Mouse (Mus musculus) CH12.LX (cell line): ENCODE measurements around the gene Erfe. TPM values are rescaled to one million over a fixed set of nuclear protein-coding genes. Genes with fewer than 3 reads are reported as not detected.

ENCODE experiments used
- DNase-seq: peaks from one replicate; pipeline ENCODE4 v3.0.0-alpha.2; 2013; ENCODE audit errors: extremely low read depth
- H3K27ac ChIP-seq: 2 replicates; pipeline ENCODE4 v1.5.1; 2012; ENCODE audit warnings: low read depth, mild to moderate bottlenecking, control low read depth, moderate library complexity; ENCODE audit not compliant: insufficient read depth
- H3K27me3 ChIP-seq: replicated peaks from 2 replicates; pipeline ENCODE3; 2012; ENCODE audit warnings: inconsistent platforms
- H3K36me3 ChIP-seq, 2 experiments: replicated peaks in 1 of 2; 2 replicates each; pipeline versions ENCODE3 to v1.6.1; 2012; ENCODE audit warnings: inconsistent platforms in 1 of 2, low read length in 1 of 2, mild to moderate bottlenecking in 1 of 2, mixed read lengths in 1 of 2, moderate library complexity in 1 of 2; ENCODE audit not compliant: control insufficient read depth in 1 of 2, insufficient read depth in 1 of 2
- H3K4me1 ChIP-seq, 2 experiments: 2 replicates each; pipeline ENCODE4 v1.6.1; 2012; ENCODE audit warnings: inconsistent platforms in 1 of 2, moderate library complexity in 1 of 2; ENCODE audit not compliant: insufficient read depth in 2 of 2, control insufficient read depth in 1 of 2
- H3K4me2 ChIP-seq: 2 replicates; pipeline ENCODE4 v1.6.1; 2012; ENCODE audit warnings: low read depth, mild to moderate bottlenecking, control low read depth; ENCODE audit not compliant: poor library complexity, insufficient read depth, severe bottlenecking
- H3K4me3 ChIP-seq, 3 experiments: fragments of 150-350 bp in 1 of 3; sonication (generic) in 1 of 3; replicated peaks in 1 of 3; 2 replicates each; pipeline versions ENCODE3 to v1.5.1; 2011 to 2012; ENCODE audit warnings: low read depth in 2 of 3, low read length in 2 of 3, mild to moderate bottlenecking in 2 of 3, moderate library complexity in 2 of 3, control low read depth in 1 of 3, improper control_type of control experiment in 1 of 3, inconsistent platforms in 1 of 3, mixed read lengths in 1 of 3; ENCODE audit not compliant: poor library complexity in 1 of 3
- H3K79me2 ChIP-seq: replicated peaks from 2 replicates; pipeline ENCODE4 v1.6.1; 2012; ENCODE audit warnings: mild to moderate bottlenecking, moderate library complexity; ENCODE audit not compliant: control insufficient read depth, poor library complexity, insufficient read depth, severe bottlenecking; ENCODE audit errors: extremely low read depth
- H3K9ac ChIP-seq: 2 replicates; pipeline ENCODE4 v1.6.1; 2012; ENCODE audit warnings: low read depth, mild to moderate bottlenecking, control low read depth, moderate library complexity; ENCODE audit not compliant: insufficient read depth
- H3K9me3 ChIP-seq: replicated peaks from 2 replicates; pipeline ENCODE3; 2012; ENCODE audit warnings: low read length, inconsistent platforms, mixed read lengths
- BHLHE40 ChIP-seq: IDR thresholded peaks from 2 replicates; pipeline ENCODE4 v1.6.1; 2011; ENCODE audit warnings: mild to moderate bottlenecking, low read depth, low read length, improper control_type of control experiment
- CHD2 ChIP-seq: IDR thresholded peaks from 2 replicates; pipeline ENCODE4 v1.6.1; 2011; ENCODE audit warnings: low read length, improper control_type of control experiment
- CTCF ChIP-seq, 2 experiments: IDR thresholded peaks in 1 of 2; conservative IDR thresholded peaks in 1 of 2; 2 replicates each; pipeline ENCODE4 v1.5.1; 2011 to 2012; ENCODE audit warnings: low read depth in 2 of 2, low read length in 2 of 2, improper control_type of control experiment in 1 of 2, inconsistent platforms in 1 of 2, mild to moderate bottlenecking in 1 of 2, moderate library complexity in 1 of 2
- EP300 ChIP-seq: IDR thresholded peaks from 2 replicates; pipeline ENCODE4 v1.6.1; 2011; ENCODE audit warnings: low read length, improper control_type of control experiment
- HCFC1 ChIP-seq: IDR thresholded peaks from 2 replicates; pipeline ENCODE4 v1.6.1; 2012; ENCODE audit warnings: low read depth, mild to moderate bottlenecking, inconsistent platforms, low read length, improper control_type of control experiment
- IRF4 ChIP-seq: IDR thresholded peaks from 2 replicates; pipeline ENCODE4 v1.6.1; 2014; ENCODE audit warnings: low read depth, mild to moderate bottlenecking, inconsistent platforms, low read length, improper control_type of control experiment
- KAT2A ChIP-seq: IDR thresholded peaks from 2 replicates; pipeline ENCODE4 v1.6.1; 2012; ENCODE audit warnings: low read length, improper control_type of control experiment, inconsistent platforms; ENCODE audit not compliant: insufficient replicate concordance
- MAFK ChIP-seq: IDR thresholded peaks from 2 replicates; pipeline ENCODE4 v1.6.1; 2011; ENCODE audit warnings: low read length, improper control_type of control experiment; ENCODE audit not compliant: insufficient replicate concordance
- MAX ChIP-seq: IDR thresholded peaks from 2 replicates; pipeline ENCODE4 v1.6.1; 2011; ENCODE audit warnings: low read length, improper control_type of control experiment
- MAZ ChIP-seq: IDR thresholded peaks from 2 replicates; pipeline ENCODE4 v1.6.1; 2012; ENCODE audit warnings: low read depth, mild to moderate bottlenecking, inconsistent platforms, low read length, improper control_type of control experiment, moderate library complexity
- MEF2A ChIP-seq: IDR thresholded peaks from 2 replicates; pipeline ENCODE4 v1.6.1; 2014; ENCODE audit warnings: low read depth, mild to moderate bottlenecking, inconsistent platforms, low read length, improper control_type of control experiment, borderline replicate concordance
- MXI1 ChIP-seq: IDR thresholded peaks from 2 replicates; pipeline ENCODE4 v1.6.1; 2011; ENCODE audit warnings: mild to moderate bottlenecking, low read depth, low read length, improper control_type of control experiment
- NELFE ChIP-seq: IDR thresholded peaks from 2 replicates; pipeline ENCODE4 v1.6.1; 2011; ENCODE audit warnings: low read depth, low read length, improper control_type of control experiment
- NRF1 ChIP-seq: IDR thresholded peaks from 2 replicates; pipeline ENCODE4 v1.6.1; 2014; ENCODE audit warnings: low read depth, mild to moderate bottlenecking, inconsistent platforms, low read length, improper control_type of control experiment, moderate library complexity
- POLR2AphosphoS2 ChIP-seq: IDR thresholded peaks from 2 replicates; pipeline ENCODE4 v1.6.1; 2011; ENCODE audit warnings: low read depth, low read length, improper control_type of control experiment
- RCOR1 ChIP-seq: conservative IDR thresholded peaks from 2 replicates; pipeline ENCODE4 v1.6.1; 2012; ENCODE audit warnings: low read depth, mild to moderate bottlenecking, inconsistent platforms, low read length, improper control_type of control experiment
- SIN3A ChIP-seq: IDR thresholded peaks from 2 replicates; pipeline ENCODE4 v1.6.1; 2012; ENCODE audit warnings: low read length, improper control_type of control experiment, inconsistent platforms
- ZKSCAN1 ChIP-seq: IDR thresholded peaks from 2 replicates; pipeline ENCODE4 v1.6.1; 2012; ENCODE audit warnings: low read depth, inconsistent platforms, low read length, improper control_type of control experiment, borderline replicate concordance
- ZMIZ1 ChIP-seq: IDR thresholded peaks from 2 replicates; pipeline ENCODE4 v1.6.1; 2012; ENCODE audit warnings: low read depth, mild to moderate bottlenecking, inconsistent platforms, low read length, improper control_type of control experiment
- dilution Hi-C: fragments of 300-500 bp; cut with MboI; formaldehyde crosslinking; loops from 2 replicates; pipeline ENCODE4 v1.14.3; 2020; ENCODE audit warnings: low sequenced_read_pairs; ENCODE audit not compliant: extremely low pct_unique_long_range_greater_than_20kb, extremely low pct_ligation_motif_present
- in situ Hi-C: fragments of 300-500 bp; cut with MboI; formaldehyde crosslinking; loops from 3 replicates; pipeline ENCODE4 v1.14.3; 2019; ENCODE audit warnings: low sequenced_read_pairs, low pct_ligation_motif_present, low pct_unique_long_range_greater_than_20kb, mixed read lengths
- polyA plus RNA-seq: library from polyadenylated mRNA; unstranded; fragments of >175 nt; gene quantifications from 2 replicates; pipeline ENCODE4 v1.2.1, GENCODE M21; 2012; ENCODE audit warnings: low read depth; ENCODE audit not compliant: insufficient read length
- total RNA-seq, 2 experiments: library from RNA; depleted of rRNA; stranded (reverse); fragments of 300-350 nt in 1 of 2; fragments of >200 nt in 1 of 2; gene quantifications; 2 replicates each; pipeline ENCODE4 v1.2.3; 2012 to 2014

Erfe gene
- total and polyA plus RNA-seq, 3 experiments = 2.2 to 8.4 (median 2.3) TPM

DNA sequence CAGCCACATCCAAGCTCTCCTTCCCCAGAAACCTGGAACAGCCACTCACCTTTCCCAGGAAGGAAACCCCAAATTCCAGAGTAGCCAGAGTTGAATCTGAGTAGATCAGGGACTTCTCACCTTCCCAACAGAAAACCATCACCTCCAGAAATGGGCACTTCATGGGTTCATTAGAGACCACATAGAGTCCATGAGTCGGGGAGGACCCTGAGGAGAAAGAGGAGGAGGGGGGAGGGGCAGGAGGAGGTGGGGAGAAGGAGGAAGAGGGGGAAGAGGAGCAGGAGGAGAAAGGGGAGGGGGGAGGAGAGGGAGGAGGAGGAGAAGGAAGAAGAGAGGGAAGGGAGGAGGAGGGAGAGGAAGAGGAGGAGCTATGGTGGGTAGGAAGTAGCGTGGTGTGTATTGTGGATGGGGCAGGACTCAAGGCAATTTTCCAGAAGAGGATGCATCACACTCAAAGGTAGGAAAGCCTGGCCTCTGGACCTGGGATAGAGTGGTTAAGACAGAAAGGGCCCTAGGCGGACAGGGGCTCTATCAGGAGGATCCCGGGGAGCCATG, 40.7 kb upstream of the Erfe start (continued):
- TF ChIP-seq MAFK (no peak), HCFC1 (peak; percentile 66)

DNA sequence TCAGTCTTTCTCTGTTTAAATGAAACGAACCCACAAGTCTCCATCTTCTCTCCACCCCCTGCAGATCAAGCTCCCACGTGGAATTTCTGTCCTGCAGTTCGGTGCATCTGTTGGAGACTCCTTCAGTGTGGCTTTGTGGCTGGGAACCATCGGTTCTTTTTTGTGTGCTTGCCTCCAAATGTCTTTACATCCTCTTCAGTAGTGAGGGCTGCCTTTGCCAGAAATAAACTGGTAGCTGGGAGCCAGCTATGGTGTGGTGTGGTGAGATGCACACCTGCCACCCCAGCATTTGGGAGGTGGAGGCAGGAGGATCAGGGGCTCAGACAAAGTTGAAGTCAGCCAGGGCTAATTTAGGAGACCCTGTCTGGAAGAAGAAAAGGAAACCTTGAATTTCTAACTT, 34.1 kb upstream of the Erfe start:
- in situ Hi-C loops (no loop called here), dilution Hi-C loops (no loop called here)
- no peak for DNase-seq
- H3K4me3 ChIP-seq = no peak overlapping the region
- H3K79me2 ChIP-seq = no peaks in the 10 kb centered on the region
- no peak for TF ChIP-seq POLR2AphosphoS2
- H3K27me3 ChIP-seq = no peaks in the 10 kb centered on the region
- H3K9ac ChIP-seq = no peak overlapping the region
- H3K4me1 ChIP-seq = peaks cover 0 to 24% of the 10 kb centered on the region in 2 experiments; a peak in 2 of 4 replicates
- H3K4me2 ChIP-seq = no peak overlapping the region
- H3K27ac ChIP-seq = no peak overlapping the region
- H3K9me3 ChIP-seq = no peaks in the 10 kb centered on the region
- H3K36me3 ChIP-seq = peaks cover 34 to 91% of the 10 kb centered on the region in 2 experiments

DNA sequence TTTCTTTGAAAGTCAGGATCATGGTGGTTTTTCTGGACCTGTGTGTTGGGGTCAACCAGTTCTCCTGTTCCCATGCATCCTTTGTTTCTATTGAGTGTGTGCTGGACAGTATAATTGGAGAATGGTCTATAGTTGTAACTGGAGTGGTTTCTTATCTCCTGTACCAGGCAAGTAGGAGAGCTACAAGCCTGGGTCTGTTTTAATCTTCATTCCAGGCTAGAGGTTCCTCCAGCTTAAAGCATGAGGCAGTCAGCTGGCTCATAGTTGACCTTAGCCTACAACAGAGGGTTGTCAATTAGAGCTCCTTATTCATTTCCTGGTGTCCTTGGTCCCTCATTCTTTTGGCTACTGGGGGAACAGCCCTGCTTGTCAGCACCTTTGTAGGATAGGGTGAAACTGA, 32.6 kb upstream of the Erfe start:
- Histone ChIP-seq H3K27ac (no peak overlapping the region), H3K9me3 (no peaks in the 10 kb centered on the region), H3K4me2 (no peak overlapping the region), H3K79me2 (no peaks in the 10 kb centered on the region), H3K4me3 (no peak overlapping the region), H3K9ac (no peak overlapping the region), H3K4me1 (peaks cover 0 to 20% of the 10 kb centered on the region in 2 experiments; a peak in 2 of 4 replicates), H3K27me3 (no peaks in the 10 kb centered on the region), H3K36me3 (peaks cover 24 to 90% of the 10 kb centered on the region in 2 experiments)
- no peak for DNase-seq
- dilution Hi-C loops = no loop called here
- in situ Hi-C loops = no loop called here
- TF ChIP-seq MEF2A (no peak), IRF4 (no peak), CTCF (conservative IDR thresholded peaks at IDR 0.05 in 1 of 2, IDR thresholded peaks at IDR 0.05 in 1 of 2; ENCODE audit: low read depth in 2 of 2, low read length in 2 of 2) (no peak), ZMIZ1 (no peak), KAT2A (no peak), SIN3A (no peak), MAX (no peak), ZKSCAN1 (no peak), POLR2AphosphoS2 (no peak), NRF1 (no peak), RCOR1 (no peak), NELFE (no peak), MAZ (no peak), BHLHE40 (no peak), CHD2 (no peak), EP300 (no peak), MXI1 (no peak)
